In genomic region chr4:22098605-22099004, GRCm38 (mm10) we compare ENCODE assay signal across 31 mouse cellular contexts.
"Had no signal": no experiment of that assay in that cellular context is flagged by ENCODE, and none has a peak within 500 bp of the region (broad histone marks: within the 10 kb centered on the region; RNA-seq: fewer than 3 reads in every experiment).

No protein-coding gene starts in this region.

- DNase-seq: left cerebral cortex, postnatal 4 days; liver; liver, embryonic 13.5 days; liver, postnatal 0 days; lung, adult 18-20 months; lung, adult 2 months; lung, embryonic 14.5 days; lung, postnatal 10 days; lung, postnatal 14 days; lung, postnatal 36 days; lung, postnatal 4 days; midbrain, embryonic 14.5 days had no signal

- H3K4me3 ChIP-seq: limb, embryonic 10.5 days; limb, embryonic 12.5 days; limb, embryonic 13.5 days; limb, embryonic 15.5 days; liver, embryonic 12.5 days; liver, embryonic 13.5 days; liver, embryonic 15.5 days; lung, embryonic 15.5 days; megakaryocyte, embryonic 14.5 days; midbrain, embryonic 10.5 days; midbrain, embryonic 12.5 days; midbrain, embryonic 13.5 days; midbrain, embryonic 15.5 days; myocyte had no signal

- H3K4me1 ChIP-seq: liver, embryonic 12.5 days; liver, embryonic 13.5 days; liver, embryonic 15.5 days; lung, embryonic 15.5 days; megakaryocyte, embryonic 14.5 days had no signal

- H3K4me2 ChIP-seq: limb, embryonic 12.5 days; limb, embryonic 13.5 days; limb, embryonic 15.5 days; liver, embryonic 11.5 days; liver, embryonic 12.5 days; liver, embryonic 13.5 days; liver, embryonic 15.5 days; lung, embryonic 14.5 days; lung, embryonic 15.5 days; midbrain, embryonic 11.5 days; midbrain, embryonic 12.5 days; midbrain, embryonic 13.5 days; midbrain, embryonic 15.5 days had no signal

- H3K9me3 ChIP-seq: limb, embryonic 10.5 days; limb, embryonic 12.5 days; limb, embryonic 13.5 days; limb, embryonic 15.5 days; liver, embryonic 12.5 days; liver, embryonic 13.5 days; liver, embryonic 15.5 days; lung, embryonic 15.5 days; midbrain, embryonic 10.5 days; midbrain, embryonic 12.5 days; midbrain, embryonic 13.5 days; midbrain, embryonic 15.5 days had no signal

- ATAC-seq: liver, embryonic 12.5 days; liver, postnatal 0 days; lung, postnatal 0 days; midbrain, embryonic 13.5 days; midbrain, embryonic 15.5 days; midbrain, embryonic 16.5 days had no signal

- H3K36me3 ChIP-seq: limb, embryonic 10.5 days; limb, embryonic 12.5 days; limb, embryonic 13.5 days; limb, embryonic 15.5 days; liver, embryonic 12.5 days; liver, embryonic 13.5 days; liver, embryonic 15.5 days; lung, embryonic 15.5 days; midbrain, embryonic 10.5 days; midbrain, embryonic 12.5 days; midbrain, embryonic 13.5 days; midbrain, embryonic 15.5 days had no signal

- H3K9ac ChIP-seq: limb, embryonic 12.5 days; limb, embryonic 13.5 days; limb, embryonic 15.5 days; liver, embryonic 12.5 days; liver, embryonic 13.5 days; liver, embryonic 14.5 days; liver, embryonic 15.5 days; liver, postnatal 0 days; lung, embryonic 14.5 days; lung, embryonic 15.5 days; midbrain, embryonic 12.5 days; midbrain, embryonic 13.5 days; midbrain, embryonic 15.5 days had no signal

- H3K27ac ChIP-seq: limb, embryonic 10.5 days; limb, embryonic 12.5 days; limb, embryonic 13.5 days; limb, embryonic 15.5 days; liver, embryonic 12.5 days; liver, embryonic 13.5 days; liver, embryonic 14.5 days; liver, embryonic 15.5 days; lung, embryonic 15.5 days; macrophage; midbrain, embryonic 10.5 days; midbrain, embryonic 12.5 days; midbrain, embryonic 13.5 days; midbrain, embryonic 15.5 days had no signal

- H3K27me3 ChIP-seq: limb, embryonic 12.5 days; limb, embryonic 13.5 days; limb, embryonic 15.5 days; liver, embryonic 12.5 days; liver, embryonic 13.5 days; liver, embryonic 15.5 days; lung, embryonic 15.5 days; megakaryocyte, embryonic 14.5 days; midbrain, embryonic 13.5 days; midbrain, embryonic 15.5 days had no signal
